Mouse (Mus musculus): Measurements from ENCODE around the gene Gm13083.
A peak's percentile ranks its signal among the peaks of the same experiment; 100 is the strongest.
"Not testable (repeated sequence)": the region's sequence is repeated elsewhere in the genome, so short reads cannot be mapped to it uniquely, and the experiment has no call there.

Gene Gm13083

GRCm38 (mm10) chr4:143614703-143615102 is at the start of gene Gm13083:
Gm13083 (plus strand) TSS chr4:143615003.
- DNase-seq (ENCODE audit: low read depth, low spot score): not testable (repeated sequence)

- DNase-seq (ENCODE audit: low read depth, low spot score): not testable (repeated sequence)
These were observed 2.9 kb upstream of the Gm13083 start for GRCm38 (mm10) chr4:143611927-143612326.

GRCm38 (mm10) chr4:143618101-143618500 is 3.3 kb downstream of the Gm13083 start:
- DNase-seq (ENCODE audit: low read depth, low spot score): peak; percentile 57

- DNase-seq (ENCODE audit: low read depth, low spot score): not testable (repeated sequence)
These were observed 42.3 kb downstream of the Gm13083 start, which contains the start of gene Gm13088 for GRCm38 (mm10) chr4:143657146-143657545. Gm13088 (minus strand) TSS chr4:143657246.

Measured in ES-CJ7 (cell line).